Mouse (Mus musculus) urinary bladder, postnatal 14 days (tissue): Measurements from ENCODE around the gene Patl1.
"Not testable (repeated sequence)": the region's sequence is repeated elsewhere in the genome, so short reads cannot be mapped to it uniquely, and the experiment has no call there.

Source experiments
- DNase-seq: peaks from one replicate; pipeline ENCODE4 v3.0.0; 2021; ENCODE audit warnings: low spot score

The Patl1 gene

GRCm38 (mm10) chr19:11966201-11966636 is 54.0 kb downstream of the Patl1 start:
- DNase-seq = peak; percentile 40

DNA sequence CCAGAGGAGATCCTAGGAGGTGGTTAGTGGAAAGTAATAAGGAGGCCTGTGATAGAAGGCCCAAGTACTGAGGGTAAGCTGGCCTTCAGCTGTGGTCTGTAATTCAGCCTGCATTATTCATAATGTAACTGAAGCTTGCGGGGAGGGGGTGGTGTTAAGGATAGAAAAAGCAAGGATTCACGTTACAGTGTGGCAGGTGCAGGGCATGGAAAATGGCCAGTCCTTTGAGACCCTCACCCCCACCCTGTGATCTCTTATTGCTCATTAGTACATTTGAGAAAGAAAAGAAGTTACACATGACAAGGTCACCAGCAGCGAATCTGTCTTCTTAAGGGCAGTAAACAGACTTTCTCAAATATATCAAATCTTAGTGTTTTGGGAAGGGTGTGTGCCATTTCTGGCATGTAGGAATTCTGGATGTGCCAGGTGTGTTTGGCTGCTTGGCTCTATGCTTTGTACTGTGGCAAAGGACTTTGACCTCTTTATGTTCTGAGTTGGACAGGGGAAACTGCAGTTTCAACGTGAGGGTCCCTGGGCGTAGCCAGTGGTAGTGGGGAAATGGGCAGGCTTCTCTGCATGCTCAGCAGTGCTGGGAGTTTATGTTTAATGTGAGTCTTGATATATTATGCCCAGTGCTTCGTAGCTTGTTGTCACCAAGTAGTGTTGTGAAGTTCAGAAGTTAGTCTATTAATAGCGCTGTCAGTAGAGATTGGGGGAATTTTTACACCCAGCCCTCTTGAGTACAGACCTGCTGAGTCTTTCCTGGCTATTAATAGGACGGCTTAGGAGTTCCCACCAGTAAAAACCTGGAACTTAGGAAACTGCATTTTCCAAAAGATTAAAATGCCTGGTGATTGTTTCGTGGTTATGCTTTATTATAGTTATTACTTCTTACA is 57.2 kb downstream of the Patl1 start:
- no peak for DNase-seq

DNA sequence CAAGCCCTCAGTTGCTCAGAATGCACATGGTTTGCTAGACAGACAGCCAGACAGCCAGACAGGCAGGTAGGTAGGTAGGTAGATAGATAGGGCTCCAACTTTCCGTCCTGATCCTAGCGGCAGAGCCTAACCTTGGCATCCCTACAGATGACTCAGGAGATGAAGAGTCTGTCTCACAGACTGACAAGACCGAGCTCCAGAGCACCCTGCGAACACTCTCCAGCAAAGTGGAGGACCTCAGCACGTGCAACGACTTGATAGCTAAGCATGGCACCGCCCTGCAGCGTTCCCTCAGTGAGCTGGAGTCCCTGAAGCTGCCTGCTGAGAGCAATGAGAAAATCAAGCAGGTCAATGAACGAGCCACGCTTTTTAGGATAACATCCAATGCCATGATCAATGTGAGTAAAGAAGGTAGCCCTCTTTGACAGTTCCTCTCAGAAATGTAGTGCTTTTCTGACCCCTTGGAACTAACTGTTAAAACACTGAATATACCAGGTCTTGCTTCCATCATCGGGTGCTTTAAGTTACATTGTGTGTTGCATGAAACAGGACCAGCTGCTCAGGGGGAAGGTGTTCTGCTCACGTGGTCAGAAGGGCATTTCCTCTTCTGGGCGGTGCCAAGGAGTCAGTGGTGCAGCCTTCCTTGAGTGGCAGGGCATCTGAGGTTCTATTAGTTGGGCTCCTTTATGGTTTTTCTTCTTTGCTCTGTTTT is 61.5 kb downstream of the Patl1 start:
- DNase-seq = peak; percentile 19

GRCm38 (mm10) chr19:11974223-11974540 is 62.0 kb downstream of the Patl1 start:
- DNase-seq = peak; percentile 15

GRCm38 (mm10) chr19:11975683-11976082 is 63.5 kb downstream of the Patl1 start:
- no peak for DNase-seq

- DNase-seq = no peak
These were observed 65.2 kb downstream of the Patl1 start for GRCm38 (mm10) chr19:11977363-11977762.

GRCm38 (mm10) chr19:11980471-11980870 is 68.3 kb downstream of the Patl1 start:
- DNase-seq = no peak

- DNase-seq = not testable (repeated sequence)
These were observed 72.4 kb downstream of the Patl1 start for GRCm38 (mm10) chr19:11984614-11985013.

GRCm38 (mm10) chr19:11987841-11988240 is 75.6 kb downstream of the Patl1 start:
- no peak for DNase-seq

GRCm38 (mm10) chr19:11989334-11989733 is 77.1 kb downstream of the Patl1 start:
- DNase-seq = no peak

- no peak for DNase-seq
These were observed 79.8 kb downstream of the Patl1 start for GRCm38 (mm10) chr19:11992034-11992433.

DNA sequence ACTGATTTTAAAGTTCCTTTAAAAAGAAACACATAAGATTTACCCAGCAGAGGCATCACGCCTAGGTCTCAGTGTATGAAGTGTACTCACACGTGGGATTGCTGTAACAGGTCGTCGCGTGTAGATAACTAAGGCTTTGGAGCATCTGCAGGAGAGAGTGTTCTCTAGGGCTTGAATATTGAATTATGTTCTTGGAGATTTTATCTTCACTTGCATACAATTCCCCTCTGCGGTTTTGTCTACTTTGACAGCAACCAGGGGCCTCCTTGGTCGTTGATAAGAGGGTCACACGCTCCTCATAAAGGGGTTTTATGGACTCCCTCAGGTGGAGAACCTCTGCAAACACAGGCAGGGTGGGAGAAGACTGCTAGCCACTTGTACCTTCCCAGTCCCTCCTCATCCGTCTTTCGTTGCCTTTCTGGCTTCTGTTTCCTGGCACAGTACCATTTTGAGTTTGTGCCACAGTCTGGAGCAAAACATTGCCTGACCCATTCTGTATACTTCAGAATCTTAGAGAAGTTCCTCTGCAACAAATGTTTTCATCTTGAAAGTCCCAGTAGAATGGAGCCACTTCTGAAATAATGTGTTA is 80.3 kb downstream of the Patl1 start:
- no peak for DNase-seq
